Mouse (Mus musculus): ENCODE results near the gene Ntn1.

Gene Ntn1

DNA sequence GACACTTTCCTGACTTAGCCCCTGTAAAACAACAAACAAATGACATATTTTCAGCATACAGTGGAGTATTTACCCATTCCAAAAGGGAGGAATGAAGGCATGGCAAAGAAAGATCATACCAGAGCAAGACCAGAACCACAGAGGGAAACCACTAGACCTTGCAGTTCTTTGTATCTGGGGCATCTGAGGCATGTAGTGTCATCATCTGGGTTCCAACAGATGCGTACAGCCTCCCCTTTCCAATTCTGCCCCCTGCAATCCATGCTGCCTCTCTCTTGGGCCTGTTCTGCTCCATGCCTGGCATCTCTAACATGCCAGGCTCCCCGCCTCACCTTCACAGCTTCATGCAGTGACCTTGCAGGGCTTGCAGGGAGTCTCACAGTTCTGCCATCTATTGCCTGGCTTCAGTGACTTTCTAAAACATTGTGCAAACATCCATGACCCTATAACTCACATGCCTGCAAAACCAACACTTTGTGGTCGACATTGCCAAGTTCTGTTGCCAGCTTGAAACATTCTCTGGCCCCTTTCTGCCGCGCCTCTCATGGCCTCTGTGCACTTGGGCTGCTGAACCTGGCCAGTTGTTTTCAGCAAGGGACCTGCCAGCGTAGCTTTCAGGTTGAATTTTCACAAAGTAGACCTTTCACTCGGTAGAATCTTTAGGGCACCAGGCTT lies 228.5 kb downstream of the Ntn1 start:
- no peak for DNase-seq

- DNase-seq = no peak
Observed at GRCm38 (mm10) chr11:68168427-68168826, 232.2 kb downstream of the Ntn1 start.

- no peak for DNase-seq
Observed at GRCm38 (mm10) chr11:68164408-68164807, 236.2 kb downstream of the Ntn1 start.

DNA sequence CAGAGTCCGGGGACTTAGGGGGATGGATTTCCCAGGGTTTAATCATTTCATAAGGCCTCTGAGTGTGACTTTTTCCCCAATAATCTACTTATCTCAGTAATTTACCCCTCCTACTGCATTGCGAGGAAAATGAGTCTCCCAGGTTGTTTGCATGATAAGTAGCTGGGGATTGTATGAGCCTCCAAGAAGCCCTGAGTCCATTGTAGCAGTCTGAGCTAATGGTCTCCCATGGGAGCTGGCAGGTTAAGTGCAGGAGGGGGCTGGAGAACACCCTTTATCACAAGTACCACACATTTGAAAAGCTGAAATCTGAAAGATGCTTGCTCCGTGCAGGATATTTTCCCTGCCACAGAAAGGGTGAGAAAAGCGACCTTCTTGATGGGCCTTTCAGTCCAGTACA lies 240.8 kb downstream of the Ntn1 start:
- no peak for DNase-seq
